Mouse (Mus musculus) neural tube, embryonic 11.5 days (tissue): ENCODE results near the gene Atp5h. TPM values are rescaled to one million over a fixed set of nuclear protein-coding genes. Genes with fewer than 3 reads are reported as not detected.

Source experiments
- ATAC-seq: fragments of 200-750 bp; cut with Nextera tagmentation; 2 replicates; pipeline ENCODE4 v1.8.0; 2017; ENCODE audit warnings: moderate number of reproducible peaks, mild to moderate bottlenecking, moderate TSS enrichment, moderate library complexity; ENCODE audit not compliant: insufficient read depth, low FRiP score, low TSS enrichment
- DNase-seq: peaks from one replicate; pipeline ENCODE4 v3.0.0-alpha.2; 2015; ENCODE audit warnings: low spot score
- H3K27ac ChIP-seq: fragments of 300-500 bp; sonication (generic); 2 replicates; pipeline ENCODE4 v1.5.1; 2014; ENCODE audit warnings: low read depth, mild to moderate bottlenecking, low read length
- H3K27me3 ChIP-seq: fragments of 300-500 bp; sonication (generic); 2 replicates; pipeline ENCODE4 v1.6.1; 2014; ENCODE audit warnings: mild to moderate bottlenecking, low read length, mixed read lengths; ENCODE audit not compliant: control insufficient read depth, insufficient read depth
- H3K36me3 ChIP-seq: fragments of 300-500 bp; sonication (generic); 2 replicates; pipeline ENCODE4 v1.6.1; 2014; ENCODE audit warnings: mild to moderate bottlenecking, low read length, moderate library complexity, mixed read lengths; ENCODE audit not compliant: control insufficient read depth, insufficient read depth
- H3K4me1 ChIP-seq: fragments of 300-500 bp; sonication (generic); 2 replicates; pipeline ENCODE4 v1.6.1; 2014; ENCODE audit warnings: low read length, mixed read lengths; ENCODE audit not compliant: control insufficient read depth, insufficient read depth
- H3K4me2 ChIP-seq: fragments of 300-500 bp; sonication (generic); 2 replicates; pipeline ENCODE4 v1.6.1; 2014; ENCODE audit warnings: low read depth, mild to moderate bottlenecking, moderate library complexity
- H3K4me3 ChIP-seq: fragments of 300-500 bp; sonication (generic); 2 replicates; pipeline ENCODE4 v1.5.1; 2014; ENCODE audit warnings: low read depth, low read length
- H3K9ac ChIP-seq: fragments of 300-500 bp; sonication (generic); 2 replicates; pipeline ENCODE4 v1.6.1; 2014; ENCODE audit warnings: mild to moderate bottlenecking, low read length
- H3K9me3 ChIP-seq: fragments of 300-500 bp; sonication (generic); 2 replicates; pipeline ENCODE4 v1.6.1; 2016; ENCODE audit warnings: low read length; ENCODE audit not compliant: control insufficient read depth
- WGBS: fragments of 180-500 bp; shearing (Covaris S2); extraction: QIAGEN DNeasy Blood & Tissue Kit; methylation state at CpG from one replicate; pipeline ENCODE4 v1.1.7; 2014; 5-methylcytosine and 5-hydroxymethylcytosine counted together
- polyA plus RNA-seq: library from polyadenylated mRNA; unstranded; fragments of >200 nt; fragmentation: Nextera tagmentation; extraction: Ambion mirVana; gene quantifications from 2 replicates; pipeline ENCODE4 v1.2.1, GENCODE M21; 2014

Atp5h gene
- polyA plus RNA-seq, 1 experiment from 2014 or later = 868 TPM

- 90% methylated on average over 4 of the region's 4 CpGs for WGBS
These were observed 13.1 kb upstream of the Atp5h start for GRCm38 (mm10) chr11:115432814-115433213.

GRCm38 (mm10) chr11:115430561-115430960, 10.8 kb upstream of the Atp5h start:
- DNase-seq = no peak
- Histone ChIP-seq H3K9me3 (no peaks in the 10 kb centered on the region), H3K36me3 (peaks cover 8% of the 10 kb centered on the region), H3K4me2 (no peak overlapping the region), H3K4me1 (no peaks in the 10 kb centered on the region; the same call in 1 of the 2 replicates), H3K4me3 (no peak overlapping the region), H3K27me3 (no peaks in the 10 kb centered on the region), H3K9ac (no peak overlapping the region), H3K27ac (no peak overlapping the region)
- ATAC-seq = no peak
- 96% methylated on average over 6 of the region's 6 CpGs for WGBS

More at GRCm38 (mm10) chr11:115432814-115433213, 13.1 kb upstream of the Atp5h start:
- Histone ChIP-seq H3K4me2 (no peak overlapping the region), H3K27ac (no peak overlapping the region), H3K4me1 (no peaks in the 10 kb centered on the region; the same call in 1 of the 2 replicates), H3K4me3 (no peak overlapping the region), H3K9ac (no peak overlapping the region), H3K9me3 (no peaks in the 10 kb centered on the region), H3K27me3 (no peaks in the 10 kb centered on the region), H3K36me3 (peaks cover 8% of the 10 kb centered on the region)
- ATAC-seq (no peak), DNase-seq (no peak)

GRCm38 (mm10) chr11:115429307-115429706, 9.5 kb upstream of the Atp5h start:
- peaks cover 8% of the 10 kb centered on the region for H3K36me3 ChIP-seq
- H3K27ac ChIP-seq = no peak overlapping the region
- no peak overlapping the region for H3K4me3 ChIP-seq
- H3K9me3 ChIP-seq = no peaks in the 10 kb centered on the region
- no peaks in the 10 kb centered on the region for H3K27me3 ChIP-seq
- DNase-seq = no peak
- no peak overlapping the region for H3K4me2 ChIP-seq
- H3K9ac ChIP-seq = no peak overlapping the region
- H3K4me1 ChIP-seq = no peaks in the 10 kb centered on the region
- ATAC-seq = no peak
- WGBS = 91% methylated on average over 7 of the region's 7 CpGs

GRCm38 (mm10) chr11:115427482-115428331, 7.9 kb upstream of the Atp5h start:
- peak overlapping the region; percentile 2 for H3K27ac ChIP-seq
- no peaks in the 10 kb centered on the region for H3K27me3 ChIP-seq
- H3K9ac ChIP-seq = peak overlapping the region; percentile 9; the same call in 1 of the 2 replicates
- H3K4me1 ChIP-seq = no peaks in the 10 kb centered on the region
- 34% methylated on average over 20 of the region's 20 CpGs for WGBS
- peaks cover 8% of the 10 kb centered on the region for H3K36me3 ChIP-seq
- ATAC-seq = peak; percentile 38; the same call in 1 of the 2 replicates
- no peak overlapping the region for H3K4me3 ChIP-seq
- H3K4me2 ChIP-seq = no peak overlapping the region
- H3K9me3 ChIP-seq = no peaks in the 10 kb centered on the region
- DNase-seq = peak; percentile 84

GRCm38 (mm10) chr11:115425671-115426070, 5.9 kb upstream of the Atp5h start:
- H3K9ac ChIP-seq = no peak overlapping the region
- WGBS = 87% methylated on average over 6 of the region's 6 CpGs
- no peaks in the 10 kb centered on the region for H3K27me3 ChIP-seq
- no peak overlapping the region for H3K4me2 ChIP-seq
- no peak overlapping the region for H3K4me3 ChIP-seq
- H3K27ac ChIP-seq = no peak overlapping the region
- ATAC-seq (no peak), DNase-seq (no peak)
- peaks cover 8% of the 10 kb centered on the region for H3K36me3 ChIP-seq
- H3K9me3 ChIP-seq = no peaks in the 10 kb centered on the region
- H3K4me1 ChIP-seq = 0 out of 2 replicates have a peak, but pooled peaks cover 6% of the 10 kb centered on the region

- 0 out of 2 replicates have a peak, but pooled peaks cover 6% of the 10 kb centered on the region for H3K4me1 ChIP-seq
- DNase-seq = no peak
- H3K9me3 ChIP-seq = no peaks in the 10 kb centered on the region
- WGBS = 83% methylated on average over 7 of the region's 7 CpGs
- no peak for ATAC-seq
- no peaks in the 10 kb centered on the region for H3K27me3 ChIP-seq
- no peak overlapping the region for H3K4me2 ChIP-seq
- H3K27ac ChIP-seq = no peak overlapping the region
- H3K4me3 ChIP-seq = no peak overlapping the region
- H3K36me3 ChIP-seq = peaks cover 3% of the 10 kb centered on the region; the same call in 1 of the 2 replicates
- H3K9ac ChIP-seq = no peak overlapping the region
These were observed 4.9 kb upstream of the Atp5h start for GRCm38 (mm10) chr11:115424666-115425065.

- Histone ChIP-seq H3K27ac (no peak overlapping the region), H3K4me1 (peaks cover 14% of the 10 kb centered on the region), H3K9ac (no peak overlapping the region), H3K27me3 (no peaks in the 10 kb centered on the region), H3K4me2 (no peak overlapping the region), H3K36me3 (no peaks in the 10 kb centered on the region), H3K9me3 (no peaks in the 10 kb centered on the region), H3K4me3 (no peak overlapping the region)
- ATAC-seq (no peak), DNase-seq (no peak)
- 84% methylated on average over 3 of the region's 3 CpGs for WGBS
These were observed 3.3 kb upstream of the Atp5h start for GRCm38 (mm10) chr11:115423091-115423490.

GRCm38 (mm10) chr11:115421972-115422371, 2.2 kb upstream of the Atp5h start:
- no peak overlapping the region for H3K4me2 ChIP-seq
- H3K4me1 ChIP-seq = peaks cover 14% of the 10 kb centered on the region
- H3K27me3 ChIP-seq = no peaks in the 10 kb centered on the region
- ATAC-seq (no peak), DNase-seq (no peak)
- H3K9ac ChIP-seq = no peak overlapping the region
- no peaks in the 10 kb centered on the region for H3K36me3 ChIP-seq
- H3K27ac ChIP-seq = no peak overlapping the region
- no peaks in the 10 kb centered on the region for H3K9me3 ChIP-seq
- H3K4me3 ChIP-seq = no peak overlapping the region
- 92% methylated on average over 16 of the region's 16 CpGs for WGBS

- Histone ChIP-seq H3K27ac (no peak overlapping the region), H3K9me3 (no peaks in the 10 kb centered on the region), H3K4me1 (peaks cover 14% of the 10 kb centered on the region), H3K27me3 (no peaks in the 10 kb centered on the region), H3K4me2 (peak overlapping the region; percentile 87), H3K9ac (no peak overlapping the region), H3K4me3 (no peak overlapping the region), H3K36me3 (peaks cover 1% of the 10 kb centered on the region; the same call in 1 of the 2 replicates)
- WGBS = 63% methylated on average over 1 of the region's 1 CpGs
- ATAC-seq = no peak
- no peak for DNase-seq
These were observed 1.6 kb upstream of the Atp5h start for GRCm38 (mm10) chr11:115421328-115421727.
